Mouse (Mus musculus): Measurements from ENCODE around the gene Rab26.

Rab26 gene

DNA sequence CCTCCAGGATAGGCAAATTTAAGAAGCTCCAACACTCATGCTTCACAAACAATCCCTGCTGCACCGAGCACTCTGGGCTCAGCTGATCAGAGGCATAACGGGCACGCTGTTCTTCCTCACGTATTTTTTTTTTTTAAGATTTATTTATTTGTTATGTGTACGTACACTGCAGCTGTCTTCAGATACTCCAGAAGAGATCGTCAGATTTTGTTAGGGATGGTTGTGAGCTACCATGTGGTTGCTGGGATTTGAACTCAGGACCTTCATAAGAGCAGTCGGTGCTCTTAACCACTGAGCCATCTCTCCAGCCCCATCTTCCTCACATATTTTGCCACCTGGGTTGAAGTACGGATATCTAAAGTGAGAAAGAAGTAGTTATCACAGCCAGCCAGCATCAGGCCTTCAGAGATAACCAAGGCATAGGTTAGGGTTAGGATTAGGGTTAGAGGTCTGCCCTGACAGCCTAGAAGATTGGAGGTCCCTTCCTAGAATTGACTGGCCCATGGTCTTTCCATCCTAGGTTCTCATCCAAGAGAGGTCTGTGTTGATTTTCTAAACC lies at the start of gene Rab26:
Gene Rab26, minus strand, starts transcription at position 51 of the 559 bp plus-strand sequence.
- no peak for DNase-seq (ENCODE audit: low spot score)

DNA sequence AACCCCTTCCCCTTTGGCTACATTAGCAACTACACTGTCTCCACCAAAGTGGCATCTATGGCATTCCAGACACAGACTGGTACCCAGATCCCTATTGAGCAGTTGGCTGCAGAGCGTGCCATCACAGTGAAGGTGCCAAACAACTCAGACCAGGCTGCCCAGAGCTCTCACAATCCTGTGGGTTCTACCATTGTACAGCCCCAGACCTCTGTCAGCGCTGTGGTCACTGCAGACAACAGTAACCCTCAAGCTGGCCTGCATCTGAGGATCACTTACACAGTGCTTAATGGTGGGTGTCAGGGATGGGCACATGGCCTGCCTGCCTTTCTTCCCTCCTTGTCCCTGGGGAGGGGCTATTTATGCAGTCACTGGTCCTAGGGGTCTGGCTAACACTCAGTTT lies 46.3 kb upstream of the Rab26 start:
- no peak for DNase-seq (ENCODE audit: low spot score)

DNA sequence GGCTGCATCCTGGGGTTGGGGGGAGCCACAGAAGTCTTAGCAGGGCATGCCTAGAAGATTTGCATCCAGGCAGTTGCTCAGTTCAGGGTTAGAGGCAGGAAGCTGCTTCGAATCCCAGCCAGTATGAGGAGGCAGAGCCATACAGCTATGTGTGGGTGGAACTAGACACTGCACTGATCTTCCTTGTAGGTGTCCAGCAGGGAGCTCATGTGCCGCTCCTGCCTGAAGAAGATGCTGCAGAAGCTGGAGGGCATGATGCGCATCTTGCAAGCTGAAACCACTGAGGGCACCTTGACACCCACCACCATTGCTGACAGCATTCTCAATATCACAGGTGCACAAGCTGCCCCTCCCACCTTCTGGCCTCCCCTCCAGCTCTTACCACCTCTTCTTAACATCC lies 45.5 kb upstream of the Rab26 start:
- DNase-seq (ENCODE audit: low spot score), result no peak

DNA sequence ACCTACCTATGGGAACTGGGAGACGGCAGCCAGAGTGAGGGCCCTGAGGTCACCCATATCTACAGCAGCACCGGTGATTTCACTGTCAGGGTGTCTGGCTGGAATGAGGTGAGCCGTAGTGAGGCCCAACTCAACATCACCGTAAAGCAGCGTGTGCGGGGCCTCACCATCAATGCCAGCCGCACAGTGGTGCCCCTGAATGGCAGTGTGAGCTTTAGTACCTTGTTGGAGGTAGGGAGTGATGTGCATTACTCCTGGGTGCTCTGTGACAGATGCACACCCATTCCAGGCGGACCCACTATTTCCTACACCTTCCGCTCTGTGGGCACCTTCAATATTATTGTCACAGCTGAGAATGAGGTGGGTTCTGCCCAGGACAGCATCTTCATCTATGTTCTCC lies 39.8 kb upstream of the Rab26 start:
- no peak for DNase-seq (ENCODE audit: low spot score)

DNA sequence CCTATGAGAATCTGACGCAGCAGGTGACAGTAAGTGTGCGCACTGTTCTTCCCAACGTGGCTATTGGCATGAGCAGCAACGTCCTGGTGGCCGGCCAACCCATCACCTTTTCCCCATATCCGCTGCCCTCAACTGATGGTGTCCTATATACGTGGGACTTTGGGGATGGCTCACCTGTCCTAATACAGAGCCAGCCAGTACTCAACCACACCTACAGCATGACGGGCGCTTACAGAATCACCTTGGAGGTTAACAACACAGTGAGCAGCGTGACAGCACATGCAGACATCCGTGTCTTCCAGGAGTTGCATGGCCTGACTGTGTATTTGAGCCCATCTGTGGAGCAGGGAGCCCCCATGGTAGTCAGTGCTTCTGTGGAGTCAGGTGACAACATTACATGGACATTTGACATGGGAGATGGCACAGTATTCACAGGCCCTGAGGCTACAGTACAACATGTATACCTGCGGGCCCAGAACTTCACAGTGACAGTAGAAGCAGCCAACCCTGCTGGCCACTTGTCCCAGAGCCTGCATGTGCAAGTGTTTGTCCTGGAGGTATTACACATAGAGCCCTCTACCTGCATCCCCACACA lies 38.7 kb upstream of the Rab26 start:
- DNase-seq (ENCODE audit: low spot score), result no peak

DNA sequence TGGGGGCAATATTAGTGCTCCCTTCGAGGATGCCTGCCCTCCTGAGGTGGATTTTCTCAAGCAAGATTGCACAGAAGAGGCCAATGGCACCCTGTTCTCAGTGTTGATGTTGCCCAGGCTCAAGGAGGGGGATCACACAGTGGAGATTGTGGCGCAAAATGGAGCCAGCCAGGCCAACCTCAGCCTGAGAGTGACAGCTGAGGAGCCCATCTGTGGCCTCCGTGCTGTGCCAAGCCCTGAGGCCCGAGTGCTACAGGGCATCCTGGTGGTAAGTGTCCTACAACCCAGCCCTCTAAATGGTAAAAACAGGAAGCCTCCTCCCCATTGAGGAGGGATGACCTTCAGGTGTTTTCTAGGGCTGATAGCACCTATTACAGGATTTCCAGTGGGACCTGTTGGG lies 35.8 kb upstream of the Rab26 start:
- DNase-seq (ENCODE audit: low spot score), result no peak

DNA sequence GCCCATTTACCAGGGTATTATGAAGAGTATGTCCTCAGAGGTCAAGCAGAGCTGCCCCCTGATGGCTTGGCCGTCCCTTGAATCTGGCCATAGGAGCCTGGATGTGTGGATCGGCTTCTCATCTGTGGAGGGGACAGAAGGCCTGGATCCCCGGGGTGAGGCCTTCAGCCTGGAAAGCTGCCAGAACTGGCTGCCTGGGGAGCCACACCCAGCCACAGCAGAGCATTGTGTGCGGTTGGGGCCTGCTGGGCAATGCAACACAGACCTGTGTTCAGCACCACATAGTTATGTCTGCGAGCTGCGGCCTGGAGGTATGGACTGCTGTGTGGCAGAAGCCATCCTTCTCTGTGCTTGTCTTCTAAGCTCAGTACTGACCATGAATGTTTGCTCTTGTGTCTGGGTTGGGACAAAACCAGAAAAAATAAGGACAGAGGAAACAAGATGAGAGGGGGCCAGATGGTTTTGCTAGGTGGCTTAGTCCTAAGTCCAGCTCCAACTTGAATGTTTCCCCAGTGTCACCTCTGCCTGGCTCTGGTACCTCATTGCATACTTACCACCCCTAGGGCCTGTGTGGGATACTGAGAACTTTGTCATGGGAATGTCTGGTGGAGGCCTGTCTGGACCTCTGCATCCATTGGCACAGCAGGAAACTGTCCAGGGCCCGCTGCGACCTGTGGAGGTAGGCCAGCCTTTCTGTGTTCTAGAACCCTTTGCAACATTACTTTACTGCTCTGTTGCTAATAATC lies 33.2 kb upstream of the Rab26 start:
- no peak for DNase-seq (ENCODE audit: low spot score)

DNA sequence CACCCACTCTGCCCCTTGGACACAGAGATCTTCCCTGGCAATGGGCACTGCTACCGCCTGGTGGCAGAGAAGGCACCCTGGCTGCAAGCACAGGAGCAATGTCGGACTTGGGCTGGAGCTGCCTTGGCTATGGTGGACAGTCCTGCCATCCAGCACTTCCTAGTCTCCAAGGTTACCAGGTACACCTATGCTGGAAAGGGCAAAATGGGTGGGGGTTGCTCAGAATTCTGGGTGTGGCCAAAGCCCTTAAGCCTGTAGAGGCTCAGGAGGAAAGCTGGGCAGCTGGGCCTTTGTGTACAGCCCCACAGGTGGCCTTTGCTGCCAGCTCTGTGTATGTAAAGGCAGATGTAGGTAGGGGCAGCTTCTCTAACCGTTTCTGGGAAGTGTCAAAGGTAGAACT lies 31.8 kb upstream of the Rab26 start:
- no peak for DNase-seq (ENCODE audit: low spot score)

DNA sequence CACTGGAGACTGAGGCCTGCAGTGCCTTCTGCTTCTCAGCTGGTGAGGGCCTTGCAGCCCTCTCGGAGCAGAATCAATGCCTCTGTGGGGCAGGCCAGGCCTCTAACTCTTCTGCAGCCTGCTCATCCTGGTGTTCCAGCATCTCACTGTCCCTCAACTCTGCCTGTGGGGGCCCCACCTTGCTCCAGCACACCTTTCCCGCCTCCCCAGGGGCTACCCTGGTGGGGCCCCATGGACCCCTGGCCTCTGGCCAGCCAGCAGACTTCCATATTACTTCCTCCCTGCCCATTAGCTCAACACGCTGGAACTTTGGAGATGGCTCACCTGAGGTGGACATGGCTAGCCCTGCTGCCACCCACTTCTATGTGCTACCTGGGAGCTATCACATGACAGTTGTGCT lies 31.1 kb upstream of the Rab26 start:
- no peak for DNase-seq (ENCODE audit: low spot score)

DNA sequence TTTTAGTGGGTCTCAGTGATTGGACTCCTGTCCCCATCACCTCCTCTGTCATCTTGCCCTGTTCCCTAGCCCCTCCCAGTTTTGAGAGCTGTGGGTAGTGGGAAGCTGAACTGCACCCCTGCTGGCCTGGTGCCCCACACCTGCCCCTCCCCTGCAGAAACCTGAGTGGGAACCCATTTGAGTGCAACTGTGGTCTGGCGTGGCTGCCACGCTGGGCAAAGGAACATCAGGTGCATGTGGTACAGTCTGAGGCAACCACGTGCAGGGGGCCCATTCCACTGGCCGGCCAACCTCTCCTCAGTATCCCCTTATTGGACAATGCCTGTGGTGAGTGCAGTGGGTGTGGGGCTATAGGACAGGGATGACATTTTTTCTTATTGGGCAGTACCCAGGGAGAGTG lies 30.4 kb upstream of the Rab26 start:
- no peak for DNase-seq (ENCODE audit: low spot score)

DNA sequence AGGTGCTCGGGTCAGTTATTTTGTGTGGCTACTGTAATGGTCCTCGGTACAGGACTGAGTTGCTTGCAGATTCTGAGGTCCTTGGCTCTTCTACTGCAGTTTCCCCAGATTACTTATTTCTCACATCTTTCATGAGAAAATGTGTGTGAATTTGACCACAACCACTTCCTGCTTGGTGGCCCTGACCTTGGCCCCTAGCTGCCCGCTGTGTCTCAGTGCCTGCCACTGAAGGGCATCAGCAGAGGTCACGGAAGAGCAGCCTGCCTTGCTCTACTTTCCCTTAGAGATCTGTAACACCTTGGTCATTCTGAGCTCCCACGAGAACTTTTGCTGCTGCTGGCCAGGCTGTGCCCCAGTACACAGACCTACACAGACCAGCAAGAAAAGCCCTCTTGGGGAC lies 29.6 kb upstream of the Rab26 start:
- DNase-seq (ENCODE audit: low spot score), result no peak

DNA sequence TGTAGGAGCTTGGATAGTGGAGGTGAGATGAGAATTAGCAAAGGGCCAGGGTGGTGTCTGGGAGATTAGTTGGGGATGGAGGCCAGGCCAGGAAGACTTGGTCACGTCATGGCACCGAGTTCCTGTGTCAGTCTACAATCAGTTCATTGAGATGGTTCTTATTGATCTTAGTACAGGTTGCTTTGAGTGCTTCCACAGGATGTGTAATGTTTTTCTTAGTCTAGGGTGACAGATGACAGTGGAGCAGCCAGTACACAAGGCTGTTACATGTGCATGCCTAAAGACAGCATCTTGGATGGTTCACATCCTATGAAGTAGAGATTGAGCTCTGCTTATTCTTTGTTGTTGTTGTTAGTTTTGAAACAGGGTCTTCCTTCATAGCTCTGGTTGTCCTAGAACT lies 27.6 kb upstream of the Rab26 start:
- DNase-seq (ENCODE audit: low spot score), result no peak

DNA sequence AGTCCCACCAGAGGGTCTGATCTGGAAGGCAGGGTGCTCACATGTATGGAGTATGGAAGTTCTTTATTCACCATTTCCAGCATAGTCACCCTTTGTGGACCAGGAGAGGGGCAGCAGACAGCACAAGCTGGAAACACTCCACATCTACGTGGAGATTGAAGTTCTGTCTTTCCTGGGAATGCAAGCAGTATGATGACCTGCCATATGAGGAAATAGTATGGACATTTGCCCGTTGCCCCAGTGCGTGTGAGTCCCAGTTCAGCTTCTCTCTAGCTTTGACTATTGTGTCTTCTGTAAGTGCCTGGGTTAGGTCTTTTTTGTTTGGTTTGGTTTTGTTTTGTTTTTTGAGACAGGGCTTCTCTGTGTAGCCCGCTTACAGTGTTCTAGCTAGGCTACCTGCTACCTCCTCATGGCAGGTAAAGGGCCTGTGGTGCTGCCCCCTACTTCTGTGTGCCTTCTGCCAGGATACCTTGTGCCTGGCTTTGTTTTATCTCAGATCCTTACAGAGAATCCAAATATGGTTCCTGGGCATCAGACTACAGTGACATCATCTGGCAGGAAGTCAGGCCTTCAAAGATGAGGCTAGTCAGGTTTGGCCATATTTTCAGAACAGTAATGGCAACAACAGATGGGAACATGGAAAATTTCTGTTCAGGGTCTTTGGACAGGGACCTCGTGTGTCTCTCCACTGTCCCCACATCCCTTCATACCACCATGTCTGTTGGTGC lies 26.5 kb upstream of the Rab26 start:
- no peak for DNase-seq (ENCODE audit: low spot score)

DNA sequence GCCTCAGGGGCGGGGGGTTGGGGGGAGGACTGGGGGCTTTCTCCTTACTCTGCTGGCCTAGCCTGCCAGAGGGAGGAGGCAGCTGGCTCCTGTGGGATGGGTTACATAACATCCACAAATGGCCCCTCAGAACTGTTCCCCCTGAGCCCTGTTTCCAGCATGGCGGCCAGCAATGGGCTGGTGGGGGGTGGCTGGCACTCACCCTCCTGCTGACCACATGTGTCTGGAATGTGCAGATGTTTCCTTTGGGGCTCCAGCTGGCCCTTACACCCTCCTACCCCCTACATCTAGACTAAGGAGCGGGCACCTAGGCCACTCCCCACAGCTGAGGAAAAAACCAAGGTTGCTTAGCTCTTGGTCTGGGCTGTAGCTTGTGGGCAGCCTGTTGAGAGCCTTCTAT lies 25.1 kb upstream of the Rab26 start:
- DNase-seq (ENCODE audit: low spot score), result no peak

DNA sequence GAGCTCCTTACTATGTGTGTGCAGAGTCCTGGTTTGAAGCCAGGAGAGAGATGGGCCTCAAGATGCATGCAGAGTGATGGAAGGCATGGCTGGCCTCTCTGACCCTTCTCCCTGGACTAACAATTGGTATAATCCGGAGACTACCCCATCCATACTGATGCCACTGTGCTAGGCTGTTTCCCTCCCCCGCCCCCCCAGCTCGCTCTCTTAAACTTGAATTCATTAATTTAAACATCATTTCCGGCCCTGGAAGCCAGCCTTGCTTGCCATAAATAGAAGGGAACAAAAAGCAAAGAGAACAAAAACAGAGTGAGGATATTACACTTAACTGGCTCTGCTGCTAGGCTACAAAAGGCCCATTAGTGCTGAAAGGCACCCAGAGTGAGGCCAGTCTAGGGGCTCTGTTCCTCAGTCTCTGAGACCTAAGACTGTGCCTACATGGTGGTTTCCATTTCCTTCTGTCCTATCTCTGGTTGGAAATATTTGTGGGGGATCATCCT lies 24.6 kb upstream of the Rab26 start:
- DNase-seq (ENCODE audit: low spot score), result no peak

DNA sequence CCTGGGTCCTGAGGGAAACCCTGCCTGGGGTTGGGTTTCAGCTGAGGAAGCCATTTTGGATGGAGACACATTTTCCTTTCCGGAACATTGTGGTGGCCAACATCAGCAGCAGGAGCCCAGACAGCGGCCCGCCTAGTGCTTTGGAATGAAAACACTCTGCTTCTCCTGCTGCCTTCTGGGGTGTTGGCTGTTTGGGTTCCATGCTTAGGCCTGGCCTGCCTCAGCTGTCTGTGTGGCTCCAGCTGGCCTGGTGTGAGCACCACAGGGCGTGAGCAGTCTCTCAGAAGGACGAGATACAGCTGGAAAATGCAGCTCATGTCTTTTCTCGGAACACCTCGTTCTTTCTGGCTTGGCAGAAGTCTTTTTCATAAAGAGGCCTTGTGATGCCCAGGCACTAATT lies 23.1 kb upstream of the Rab26 start:
- no peak for DNase-seq (ENCODE audit: low spot score)

DNA sequence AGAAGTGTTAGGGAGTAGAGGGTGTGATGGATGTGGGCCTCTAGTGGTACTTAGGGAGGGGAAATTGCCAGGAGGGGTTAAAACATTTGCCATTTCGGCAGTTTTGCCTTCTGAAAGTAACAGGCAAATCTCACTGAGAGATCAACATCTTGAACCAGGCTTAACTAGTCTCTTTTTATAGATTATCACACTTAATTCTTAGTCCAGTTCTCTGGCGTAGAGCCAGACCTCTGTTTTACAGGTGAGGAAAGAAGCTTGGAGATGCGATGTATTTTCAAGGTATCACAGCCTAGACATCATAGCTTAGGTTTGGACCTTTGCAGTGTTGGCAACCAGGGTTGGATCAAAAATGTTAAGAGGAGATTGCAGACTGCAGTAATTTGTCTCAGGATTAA lies 17.0 kb upstream of the Rab26 start:
- no peak for DNase-seq (ENCODE audit: low spot score)

DNA sequence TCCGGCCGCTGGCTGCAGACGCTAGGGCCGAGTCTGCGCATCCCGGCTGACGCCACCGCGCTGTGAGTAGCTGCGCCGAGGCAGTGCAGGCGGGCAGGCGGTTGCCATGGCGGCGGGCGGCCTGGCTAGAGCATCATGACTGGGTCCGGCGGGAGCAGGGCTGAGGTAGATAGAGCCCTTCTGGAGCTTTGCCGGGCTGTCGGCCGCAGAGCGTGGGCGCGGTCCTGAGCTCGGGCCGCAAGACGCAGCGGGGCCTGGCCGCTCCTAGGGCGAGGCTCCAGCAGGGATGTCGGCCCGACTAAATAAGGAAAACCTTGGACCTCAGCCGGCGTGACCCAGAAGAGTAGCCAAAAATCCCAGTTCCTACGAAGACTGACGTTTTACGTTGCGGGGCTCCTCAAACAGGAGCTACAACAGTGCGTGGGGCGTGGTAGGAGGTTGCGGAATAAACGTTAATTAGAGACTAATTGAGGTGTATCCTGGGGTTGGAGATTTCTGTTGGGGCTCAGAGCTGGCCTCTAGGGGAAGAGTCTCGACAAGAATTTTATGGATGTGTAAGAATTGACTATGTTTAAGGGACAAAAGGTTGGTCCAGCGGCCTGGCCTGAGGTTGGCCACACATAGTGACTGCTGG lies 16.5 kb upstream of the Rab26 start:
- DNase-seq (ENCODE audit: low spot score), result no peak

DNA sequence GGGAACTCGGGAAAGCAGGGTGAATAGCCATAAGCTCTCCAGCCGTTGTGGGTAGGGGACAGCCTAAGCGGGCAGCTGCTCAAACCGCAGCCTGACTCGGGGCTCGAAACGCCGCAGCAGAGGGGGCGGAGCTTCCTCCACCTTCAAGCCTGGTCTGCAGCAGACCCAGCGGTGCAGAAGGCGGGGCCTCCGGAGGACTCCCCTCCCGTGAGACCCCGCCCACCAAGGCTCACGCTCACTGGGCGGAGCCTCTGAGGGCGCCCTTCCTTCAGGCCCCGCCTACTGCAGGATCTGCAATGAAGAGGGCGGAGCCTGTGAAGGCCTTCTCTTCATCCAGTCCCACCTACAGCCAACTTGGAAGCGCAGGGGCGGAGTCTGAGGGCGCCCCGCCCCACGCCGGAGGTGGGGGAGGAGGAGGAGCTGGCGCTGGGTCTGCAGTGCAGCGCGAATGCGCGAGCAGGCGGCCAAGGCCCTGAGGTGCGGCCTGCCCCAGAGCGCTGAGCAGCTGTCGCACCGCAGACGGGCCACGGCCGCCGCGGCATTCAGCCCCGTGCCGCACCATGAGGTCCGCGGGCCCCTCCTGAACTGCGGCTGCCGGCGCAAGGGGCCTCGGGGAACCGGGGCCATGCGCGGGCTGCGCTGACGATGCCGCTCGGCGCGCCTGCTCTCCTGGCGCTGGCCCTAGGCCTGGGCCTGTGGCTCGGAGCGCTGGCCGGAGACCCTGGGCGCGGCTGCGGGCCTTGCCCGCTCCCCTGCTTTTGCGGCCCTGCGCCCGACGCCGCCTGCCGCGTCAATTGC lies 15.8 kb upstream of the Rab26 start, which contains the start of gene Pkd1:
Gene Pkd1, plus strand, starts transcription at position 217 of the 798 bp plus-strand sequence.
- DNase-seq (ENCODE audit: low spot score), result peak; percentile 92

DNA sequence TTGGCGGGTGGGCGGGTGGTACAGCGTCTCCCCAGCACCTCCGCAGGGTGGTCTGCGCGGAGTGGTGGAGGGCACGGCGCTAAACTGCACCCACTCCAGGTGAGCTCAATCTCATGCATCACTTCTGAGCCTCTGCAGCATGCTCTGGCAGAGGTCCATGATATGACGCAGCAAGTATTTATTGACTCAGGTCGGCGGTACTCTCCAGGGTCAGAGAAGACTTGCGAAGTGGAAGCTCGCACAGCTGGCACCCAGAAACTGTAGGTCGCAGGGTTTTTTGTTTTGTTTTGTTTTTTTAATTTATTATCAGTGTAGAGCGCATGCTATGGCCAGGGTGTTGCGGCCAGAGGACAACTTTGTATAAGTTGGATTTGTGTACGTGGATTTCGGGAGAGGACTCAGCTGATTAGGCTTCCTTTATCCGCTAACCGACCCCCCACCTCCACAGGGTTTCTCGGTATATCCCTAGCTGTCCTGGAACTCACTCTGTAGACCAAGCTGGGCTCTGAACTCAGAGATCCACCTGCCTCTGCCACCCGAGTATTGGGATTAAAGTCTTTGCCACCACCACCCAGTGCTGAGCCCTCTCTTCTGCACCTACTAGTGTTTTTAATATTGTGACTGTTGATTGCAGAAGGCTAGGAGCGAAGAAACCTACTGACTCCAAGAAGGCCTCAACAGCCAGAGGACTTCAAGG lies 15.1 kb upstream of the Rab26 start:
- DNase-seq (ENCODE audit: low spot score), result no peak

DNA sequence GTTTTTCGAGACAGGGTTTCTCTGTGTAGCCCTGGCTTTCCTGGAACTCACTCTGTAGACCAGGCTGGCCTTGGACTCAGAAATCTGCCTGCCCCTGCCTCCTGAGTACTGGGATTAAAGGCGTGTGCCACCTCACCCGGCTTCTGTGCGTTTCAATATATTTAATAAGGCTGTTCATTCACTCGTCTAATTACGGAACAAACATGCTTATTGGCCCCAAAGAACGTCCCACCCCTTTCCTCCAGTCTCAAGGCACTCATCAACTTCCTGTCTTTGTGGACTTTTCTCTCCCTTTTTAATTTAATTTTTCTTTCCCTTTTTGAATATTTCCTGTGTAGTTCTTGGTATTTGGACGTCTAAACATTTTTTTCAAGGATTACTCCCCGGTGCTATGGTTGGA lies 14.4 kb upstream of the Rab26 start:
- no peak for DNase-seq (ENCODE audit: low spot score)

Data from urinary bladder, postnatal 10 days (tissue).